Mouse (Mus musculus): ENCODE data around the gene Wdfy2. TPM values are rescaled to one million over a fixed set of nuclear protein-coding genes. Genes with fewer than 3 reads are reported as not detected.

Gene Wdfy2
- total RNA-seq, 2 experiments from 2014 or later: 4.8 to 8.0 TPM

DNA sequence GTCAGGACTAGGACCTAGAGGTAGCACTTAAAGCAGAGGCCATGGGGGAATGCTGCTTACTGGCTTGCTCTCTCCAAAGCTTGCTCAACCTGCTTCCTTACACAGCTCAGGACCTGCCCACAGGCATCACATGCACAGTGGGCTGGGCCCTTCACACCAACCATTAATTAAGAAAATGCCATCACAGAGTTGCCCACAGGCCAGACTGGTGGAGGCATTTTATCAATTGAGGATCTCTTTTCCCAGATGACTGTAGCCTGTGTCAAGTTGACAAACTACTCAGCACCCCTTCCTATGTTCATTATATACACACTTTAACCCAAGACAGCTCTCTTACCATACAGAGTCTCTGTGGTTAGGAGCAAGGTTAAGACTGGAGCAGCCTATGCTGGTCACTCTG lies 4.2 kb downstream of the Wdfy2 start:
- no peak for ATAC-seq (replicated peaks; ENCODE audit: low FRiP score, poor library complexity, severe bottlenecking)

GRCm38 (mm10) chr14:62842495-62842894 lies 5.0 kb downstream of the Wdfy2 start:
- no peak for ATAC-seq (replicated peaks; ENCODE audit: low FRiP score, poor library complexity, severe bottlenecking)

DNA sequence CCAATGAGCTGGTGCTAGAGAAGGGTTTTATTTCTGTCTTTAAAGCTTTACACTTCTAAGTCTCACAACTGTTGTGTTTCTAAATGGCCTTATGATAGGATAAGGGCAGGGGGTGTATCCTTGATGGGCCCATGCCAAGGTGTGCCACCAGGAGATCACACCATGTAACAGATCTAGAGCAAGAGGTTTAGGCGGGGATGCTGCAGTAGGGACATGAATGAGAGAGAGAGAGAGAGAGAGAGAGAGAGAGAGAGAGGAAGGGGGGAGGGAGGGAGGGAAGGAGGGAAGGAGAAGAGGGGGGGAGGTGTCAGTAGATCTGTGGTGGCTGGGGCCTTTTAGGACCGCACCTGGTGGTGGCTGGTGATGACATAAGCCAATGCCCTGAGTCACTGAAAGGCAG lies 5.5 kb downstream of the Wdfy2 start:
- ATAC-seq (replicated peaks; ENCODE audit: low FRiP score, poor library complexity, severe bottlenecking): no peak

DNA sequence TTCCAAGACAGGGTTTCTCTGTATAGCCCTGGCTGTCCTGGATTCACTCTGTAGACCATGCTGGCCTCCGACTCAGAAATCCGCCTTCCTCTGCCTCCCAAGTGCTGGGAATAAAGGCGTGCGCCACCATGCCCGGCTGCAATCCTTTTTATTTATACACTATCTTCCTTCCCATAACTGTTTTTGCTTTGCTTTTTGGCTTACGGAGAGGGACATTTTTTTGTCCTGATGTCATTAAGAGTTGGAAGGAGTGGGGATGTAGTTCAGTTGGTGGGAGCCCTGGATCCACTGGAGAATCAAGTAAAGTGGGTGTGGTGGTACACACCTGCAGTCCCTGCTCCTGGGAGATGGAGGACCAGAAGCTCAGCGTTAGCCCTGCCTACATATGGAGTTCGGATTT lies 6.7 kb downstream of the Wdfy2 start:
- ATAC-seq (replicated peaks; ENCODE audit: low FRiP score, poor library complexity, severe bottlenecking): no peak

GRCm38 (mm10) chr14:62845011-62845840 lies 7.7 kb downstream of the Wdfy2 start:
- ATAC-seq (replicated peaks; ENCODE audit: low FRiP score, poor library complexity, severe bottlenecking): no peak

DNA sequence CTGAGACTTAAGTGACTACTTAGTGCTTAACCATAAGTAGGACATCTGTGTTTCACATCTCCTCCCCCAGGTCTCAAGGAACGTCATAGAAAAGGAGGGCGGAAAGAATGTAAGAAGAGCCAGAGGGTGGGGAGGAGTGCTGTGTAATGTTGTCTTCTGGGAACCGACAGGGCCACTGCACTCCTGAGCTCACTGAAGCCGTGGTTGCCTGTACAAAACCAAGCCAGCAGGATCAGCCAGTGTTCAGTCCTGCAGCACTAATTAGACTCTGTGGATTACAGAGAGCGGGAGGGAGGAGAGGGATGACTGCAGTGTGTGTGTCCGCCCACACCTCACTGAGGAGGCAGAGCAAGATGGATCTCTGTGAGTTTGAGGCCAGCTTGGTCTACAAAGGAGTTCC lies 13.5 kb downstream of the Wdfy2 start:
- no peak for ATAC-seq (replicated peaks; ENCODE audit: low FRiP score, poor library complexity, severe bottlenecking)

DNA sequence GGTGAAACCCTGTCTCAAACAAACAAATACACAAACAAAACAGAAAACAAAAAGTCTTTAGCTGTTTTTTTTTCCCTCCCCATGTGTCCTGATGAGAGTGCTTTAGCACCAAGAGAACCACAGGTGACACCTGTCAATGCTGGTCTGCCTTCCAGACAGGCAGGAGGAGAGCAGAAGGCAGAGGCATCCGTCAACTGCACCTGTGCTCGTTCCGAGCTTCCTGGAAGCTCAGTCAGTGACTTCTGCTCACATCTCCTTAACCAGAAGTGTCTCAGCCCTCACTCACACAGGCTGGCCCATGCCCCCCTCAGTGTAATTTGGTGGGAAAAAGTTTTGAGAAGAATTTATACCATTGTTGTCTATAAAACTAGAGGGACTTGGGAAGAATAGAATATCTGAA lies 15.4 kb downstream of the Wdfy2 start:
- no peak for ATAC-seq (replicated peaks; ENCODE audit: low FRiP score, poor library complexity, severe bottlenecking)

DNA sequence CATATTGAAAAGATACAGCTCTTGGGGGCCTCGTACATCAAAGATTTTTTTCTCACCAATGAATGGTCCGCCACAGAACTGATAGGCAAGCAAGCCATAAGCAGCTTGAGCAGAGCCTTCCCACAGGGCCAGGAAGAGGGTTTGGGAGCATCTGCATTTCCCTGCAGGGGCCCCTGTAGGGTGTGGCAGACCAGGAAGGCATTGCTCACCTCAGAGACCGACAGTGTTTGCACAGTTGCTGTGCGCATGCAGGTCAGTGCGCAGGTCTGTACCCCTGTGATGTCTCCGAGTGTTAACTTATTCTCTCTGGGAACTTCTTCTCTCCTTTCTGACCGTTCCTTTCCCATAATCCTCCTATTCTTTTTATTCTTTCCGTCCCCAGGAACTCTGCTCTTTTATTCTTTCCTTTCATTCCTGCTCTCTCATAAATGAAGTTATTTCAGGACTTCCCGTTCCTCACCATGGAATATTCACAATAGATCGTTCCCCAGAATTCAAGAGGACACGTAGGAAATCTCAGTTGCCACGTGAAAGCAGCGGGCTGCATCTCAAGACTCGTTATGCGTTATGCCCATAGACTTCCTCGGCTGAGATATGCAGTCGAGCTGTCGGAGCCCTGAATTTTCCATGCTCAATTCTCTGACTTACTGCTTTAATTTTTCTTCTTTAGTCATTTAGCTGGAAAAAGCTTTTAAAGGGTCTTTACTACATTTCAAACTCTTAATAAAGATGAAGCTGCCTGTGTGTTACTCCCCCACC lies 17.8 kb downstream of the Wdfy2 start:
- ATAC-seq (replicated peaks; ENCODE audit: low FRiP score, poor library complexity, severe bottlenecking): no peak

GRCm38 (mm10) chr14:62855863-62856262 lies 18.4 kb downstream of the Wdfy2 start:
- ATAC-seq (replicated peaks; ENCODE audit: low FRiP score, poor library complexity, severe bottlenecking): no peak

- no peak for ATAC-seq (replicated peaks; ENCODE audit: low FRiP score, poor library complexity, severe bottlenecking)
Measured at GRCm38 (mm10) chr14:62856490-62856889, 19.0 kb downstream of the Wdfy2 start.

DNA sequence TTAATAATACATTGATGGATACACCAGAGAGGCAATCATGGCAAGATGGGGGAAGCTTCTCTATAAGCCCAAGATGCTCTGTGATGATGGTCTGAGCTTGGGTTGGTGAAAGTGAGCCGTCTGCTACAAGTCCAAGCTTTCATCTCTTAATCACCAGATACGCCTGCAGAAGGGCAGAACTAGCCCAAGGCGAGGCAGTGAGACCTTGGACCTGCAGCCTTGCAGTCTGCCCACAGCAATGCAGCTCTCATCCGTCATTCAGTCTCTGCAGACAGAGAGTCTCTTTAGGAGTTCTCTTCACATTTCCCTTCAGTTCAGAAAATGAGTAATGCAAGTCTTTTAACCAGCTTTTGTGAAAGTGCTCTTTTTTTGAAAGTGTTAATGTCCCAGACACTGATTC lies 20.4 kb downstream of the Wdfy2 start:
- ATAC-seq (replicated peaks; ENCODE audit: low FRiP score, poor library complexity, severe bottlenecking): no peak

DNA sequence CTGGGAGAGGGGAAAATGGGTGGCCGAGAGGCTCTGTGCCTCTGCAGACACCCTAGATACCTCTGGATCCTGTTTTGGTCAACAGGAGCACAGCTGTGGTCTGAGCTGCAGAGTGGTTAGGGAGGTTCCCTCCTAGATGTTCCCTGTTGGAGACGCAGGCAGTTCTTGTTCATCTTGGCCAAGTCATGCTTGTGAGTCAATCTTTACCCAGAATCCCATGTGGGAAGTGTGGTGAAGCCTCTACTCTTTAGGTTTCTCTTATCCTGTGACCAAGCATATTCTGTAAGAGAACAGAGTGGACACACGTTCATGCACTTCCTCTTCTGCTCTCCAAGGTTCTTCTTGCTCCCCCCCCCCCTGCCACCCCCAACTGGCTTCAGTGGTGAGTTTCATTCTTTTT lies 20.8 kb downstream of the Wdfy2 start:
- no peak for ATAC-seq (replicated peaks; ENCODE audit: low FRiP score, poor library complexity, severe bottlenecking)

DNA sequence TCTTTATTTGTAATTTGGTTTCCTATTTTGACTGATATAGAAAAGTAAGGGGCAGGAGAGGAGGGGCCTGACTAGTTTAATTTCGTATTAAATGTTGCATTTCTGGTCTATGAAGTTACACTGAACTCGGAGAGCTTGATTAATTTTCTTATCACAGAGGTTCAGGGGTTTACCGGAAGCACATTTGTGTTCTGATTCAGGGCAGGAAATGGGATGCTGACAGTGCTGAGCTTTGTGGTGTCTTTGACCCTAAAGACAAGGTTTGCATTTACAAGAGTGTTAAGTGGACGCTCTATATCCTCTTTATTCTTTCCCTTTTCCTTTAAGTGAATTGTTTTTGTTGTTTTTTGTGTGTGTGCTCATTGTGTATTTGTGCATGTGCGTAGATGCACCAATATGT lies 25.1 kb downstream of the Wdfy2 start:
- no peak for ATAC-seq (replicated peaks; ENCODE audit: low FRiP score, poor library complexity, severe bottlenecking)

- ATAC-seq (replicated peaks; ENCODE audit: low FRiP score, poor library complexity, severe bottlenecking): no peak
Measured at GRCm38 (mm10) chr14:62864254-62864653, 26.8 kb downstream of the Wdfy2 start.

DNA sequence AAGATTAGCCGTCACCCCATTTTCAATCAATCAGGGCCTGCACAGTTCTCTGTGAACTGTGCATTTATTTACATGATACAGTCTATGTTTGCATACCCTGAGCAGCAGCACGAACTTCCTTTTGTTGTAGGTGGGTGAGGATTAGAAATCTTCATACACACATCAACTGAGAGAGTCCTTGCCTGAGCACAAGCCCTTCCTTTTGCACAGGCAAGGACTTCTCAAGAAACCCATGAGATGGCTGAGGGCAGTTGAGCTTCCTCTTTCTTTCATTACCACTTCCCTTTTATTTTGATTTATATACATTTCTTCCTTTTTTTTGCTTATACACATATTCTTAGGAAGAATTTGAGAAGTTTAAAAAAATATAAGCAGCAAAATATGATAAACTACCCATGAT lies 27.9 kb downstream of the Wdfy2 start:
- no peak for ATAC-seq (replicated peaks; ENCODE audit: low FRiP score, poor library complexity, severe bottlenecking)

DNA sequence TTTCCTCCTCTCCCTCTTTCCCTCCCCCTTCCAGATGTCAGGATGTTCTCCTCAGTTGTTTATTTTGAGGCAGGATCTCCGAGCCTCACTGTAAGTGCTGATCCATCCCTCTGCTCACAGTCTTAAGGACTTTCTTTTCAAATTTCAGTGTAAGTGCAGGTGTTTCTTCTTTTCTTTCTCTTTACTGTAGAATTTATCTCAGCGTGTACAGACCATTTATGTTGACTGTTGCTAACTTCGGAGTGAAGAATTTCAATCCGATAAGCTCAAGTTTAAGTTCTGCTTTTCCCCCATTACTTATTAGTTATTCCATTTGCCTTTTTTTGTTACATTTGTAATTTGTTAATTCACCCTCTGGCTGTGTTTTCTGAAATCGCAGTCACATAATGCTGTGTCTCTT lies 29.6 kb downstream of the Wdfy2 start:
- no peak for ATAC-seq (replicated peaks; ENCODE audit: low FRiP score, poor library complexity, severe bottlenecking)

GRCm38 (mm10) chr14:62867576-62867975 lies 30.1 kb downstream of the Wdfy2 start:
- ATAC-seq (replicated peaks; ENCODE audit: low FRiP score, poor library complexity, severe bottlenecking): no peak

DNA sequence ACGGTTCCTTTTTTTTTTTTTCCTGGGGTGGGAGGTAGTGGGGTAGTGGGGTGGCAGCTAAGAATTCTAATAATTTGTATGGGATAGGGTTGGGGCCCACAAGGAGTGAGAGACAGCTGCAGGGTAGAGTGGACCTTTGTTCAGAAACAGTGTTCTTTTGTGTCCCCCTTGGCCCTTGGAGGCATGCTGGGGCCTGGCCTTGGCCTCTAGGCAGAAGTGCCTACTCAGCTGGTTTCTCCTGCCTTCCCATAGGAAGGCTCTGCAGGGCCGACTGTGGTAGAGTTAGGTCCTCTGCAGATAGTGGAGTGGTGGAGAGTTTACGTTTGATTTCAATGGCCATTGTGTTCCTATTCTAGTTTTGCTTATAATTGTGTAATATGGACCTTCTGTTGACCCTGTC lies 30.8 kb downstream of the Wdfy2 start:
- ATAC-seq (replicated peaks; ENCODE audit: low FRiP score, poor library complexity, severe bottlenecking): no peak

- no peak for ATAC-seq (replicated peaks; ENCODE audit: low FRiP score, poor library complexity, severe bottlenecking)
Measured at GRCm38 (mm10) chr14:62870238-62870638, 32.8 kb downstream of the Wdfy2 start.

GRCm38 (mm10) chr14:62871431-62871830 lies 34.0 kb downstream of the Wdfy2 start:
- ATAC-seq (replicated peaks; ENCODE audit: low FRiP score, poor library complexity, severe bottlenecking): no peak

- ATAC-seq (replicated peaks; ENCODE audit: low FRiP score, poor library complexity, severe bottlenecking): no peak
Measured at GRCm38 (mm10) chr14:62871932-62872331, 34.5 kb downstream of the Wdfy2 start.
